Mouse (Mus musculus): ENCODE data around the gene Cdc14a. TPM values are rescaled to one million over a fixed set of nuclear protein-coding genes. Genes with fewer than 3 reads are reported as not detected.

The Cdc14a gene
- polyA plus RNA-seq, 1 experiment from 2014 or later = 15.7 TPM

- peaks cover 9% of the 10 kb centered on the region for H3K4me1 ChIP-seq (ENCODE audit: control insufficient read depth, insufficient read depth, low read length)
- H3K9ac ChIP-seq (replicated peaks; ENCODE audit: low read depth, low read length) = peak overlapping the region; percentile 86
- H3K4me3 ChIP-seq (ENCODE audit: low read depth, low read length) = peak overlapping the region; percentile 99
- H3K36me3 ChIP-seq (ENCODE audit: control insufficient read depth, insufficient read depth, low read length) = peaks cover 4% of the 10 kb centered on the region; the same call in 1 of the 2 replicates
- under 1% methylated on average over 32 of the region's 32 CpGs for WGBS
- no peak for ATAC-seq (ENCODE audit: insufficient number of reproducible peaks, insufficient read depth, low FRiP score, low read depth)
- no peaks in the 10 kb centered on the region for H3K9me3 ChIP-seq (ENCODE audit: control insufficient read depth, low read depth, low read length)
- peak overlapping the region; percentile 96 for H3K27ac ChIP-seq (ENCODE audit: low read length)
- H3K4me2 ChIP-seq (replicated peaks; ENCODE audit: low read depth, low read length) = peak overlapping the region; percentile 86
- H3K27me3 ChIP-seq (ENCODE audit: control insufficient read depth, insufficient read depth, low read length) = no peaks in the 10 kb centered on the region
Observed at GRCm38 (mm10) chr3:116424160-116424972, 534 bp upstream of the Cdc14a start.

- H3K36me3 ChIP-seq (ENCODE audit: control insufficient read depth, insufficient read depth, low read length) = peaks cover 4% of the 10 kb centered on the region; the same call in 1 of the 2 replicates
- H3K27me3 ChIP-seq (ENCODE audit: control insufficient read depth, insufficient read depth, low read length) = no peaks in the 10 kb centered on the region
- peak overlapping the region; percentile 99 for H3K4me3 ChIP-seq (ENCODE audit: low read depth, low read length)
- no peaks in the 10 kb centered on the region for H3K9me3 ChIP-seq (ENCODE audit: control insufficient read depth, low read depth, low read length)
- peak overlapping the region; percentile 86 for H3K9ac ChIP-seq (replicated peaks; ENCODE audit: low read depth, low read length)
- peak; percentile 11; the same call in 1 of the 2 replicates for ATAC-seq (ENCODE audit: insufficient number of reproducible peaks, insufficient read depth, low FRiP score, low read depth)
- WGBS = under 1% methylated on average over 23 of the region's 23 CpGs
- peak overlapping the region; percentile 86 for H3K4me2 ChIP-seq (replicated peaks; ENCODE audit: low read depth, low read length)
- H3K27ac ChIP-seq (ENCODE audit: low read length) = peak overlapping the region; percentile 96
- H3K4me1 ChIP-seq (ENCODE audit: control insufficient read depth, insufficient read depth, low read length) = peaks cover 9% of the 10 kb centered on the region
Observed at GRCm38 (mm10) chr3:116422795-116423352, 958 bp downstream of the Cdc14a start.

DNA sequence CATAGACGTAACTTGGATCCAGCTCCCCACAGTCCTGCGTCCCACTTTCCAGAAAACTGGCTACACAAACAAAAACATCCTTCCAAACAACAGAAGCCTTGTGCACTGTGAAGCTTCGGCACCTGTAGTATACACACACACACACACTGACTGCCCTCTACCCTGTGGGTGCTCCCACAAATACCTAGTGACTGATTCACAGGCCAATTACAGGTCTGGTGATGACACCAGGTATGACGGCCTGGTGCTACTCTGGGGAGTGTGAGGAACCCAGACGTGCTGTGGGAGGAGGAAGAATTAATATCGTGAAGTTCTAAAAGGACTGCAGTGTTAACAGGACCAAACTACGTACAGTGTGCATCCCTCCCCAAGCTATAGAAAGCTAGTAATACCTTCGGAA lies 1.8 kb downstream of the Cdc14a start:
- Histone ChIP-seq H3K4me1 (ENCODE audit: control insufficient read depth, insufficient read depth, low read length) (peaks cover 9% of the 10 kb centered on the region), H3K4me2 (replicated peaks; ENCODE audit: low read depth, low read length) (peak overlapping the region; percentile 86), H3K36me3 (ENCODE audit: control insufficient read depth, insufficient read depth, low read length) (peaks cover 4% of the 10 kb centered on the region; the same call in 1 of the 2 replicates), H3K9ac (replicated peaks; ENCODE audit: low read depth, low read length) (no peak overlapping the region), H3K27ac (ENCODE audit: low read length) (0 out of 2 replicates have a peak overlapping the region, but pooled peaks have one; percentile 11), H3K4me3 (ENCODE audit: low read depth, low read length) (peak overlapping the region; percentile 99), H3K27me3 (ENCODE audit: control insufficient read depth, insufficient read depth, low read length) (no peaks in the 10 kb centered on the region), H3K9me3 (ENCODE audit: control insufficient read depth, low read depth, low read length) (no peaks in the 10 kb centered on the region)
- ATAC-seq (ENCODE audit: insufficient number of reproducible peaks, insufficient read depth, low FRiP score, low read depth) = no peak
- 45% methylated on average over 8 of the region's 8 CpGs for WGBS

DNA sequence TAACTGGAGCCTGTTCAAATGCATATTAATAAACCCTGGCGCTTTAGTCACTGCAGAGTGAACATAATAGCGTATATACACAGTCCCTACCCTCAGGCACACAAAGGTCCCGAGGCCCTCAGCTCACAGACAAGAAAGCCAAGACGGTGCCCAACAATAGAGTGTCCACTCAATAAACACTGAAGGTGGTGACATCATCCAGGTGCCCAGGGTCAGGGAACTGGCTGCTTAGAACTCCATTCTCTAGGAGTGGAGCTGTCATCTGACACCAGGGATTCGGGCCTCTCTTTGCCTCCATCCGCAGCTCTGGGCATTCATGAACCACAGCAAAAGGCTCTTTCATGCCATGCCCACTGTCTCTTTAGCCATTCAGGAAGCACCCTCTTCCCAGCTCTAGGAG lies 2.7 kb downstream of the Cdc14a start:
- ATAC-seq (ENCODE audit: insufficient number of reproducible peaks, insufficient read depth, low FRiP score, low read depth) = no peak
- Histone ChIP-seq H3K4me3 (ENCODE audit: low read depth, low read length) (no peak overlapping the region), H3K9ac (replicated peaks; ENCODE audit: low read depth, low read length) (no peak overlapping the region), H3K27ac (ENCODE audit: low read length) (no peak overlapping the region), H3K27me3 (ENCODE audit: control insufficient read depth, insufficient read depth, low read length) (no peaks in the 10 kb centered on the region), H3K4me2 (replicated peaks; ENCODE audit: low read depth, low read length) (peak overlapping the region; percentile 86; the same call in 1 of the 2 replicates), H3K36me3 (ENCODE audit: control insufficient read depth, insufficient read depth, low read length) (peaks cover 11% of the 10 kb centered on the region), H3K4me1 (ENCODE audit: control insufficient read depth, insufficient read depth, low read length) (peaks cover 9% of the 10 kb centered on the region), H3K9me3 (ENCODE audit: control insufficient read depth, low read depth, low read length) (no peaks in the 10 kb centered on the region)
- 46% methylated on average over 6 of the region's 6 CpGs for WGBS

DNA sequence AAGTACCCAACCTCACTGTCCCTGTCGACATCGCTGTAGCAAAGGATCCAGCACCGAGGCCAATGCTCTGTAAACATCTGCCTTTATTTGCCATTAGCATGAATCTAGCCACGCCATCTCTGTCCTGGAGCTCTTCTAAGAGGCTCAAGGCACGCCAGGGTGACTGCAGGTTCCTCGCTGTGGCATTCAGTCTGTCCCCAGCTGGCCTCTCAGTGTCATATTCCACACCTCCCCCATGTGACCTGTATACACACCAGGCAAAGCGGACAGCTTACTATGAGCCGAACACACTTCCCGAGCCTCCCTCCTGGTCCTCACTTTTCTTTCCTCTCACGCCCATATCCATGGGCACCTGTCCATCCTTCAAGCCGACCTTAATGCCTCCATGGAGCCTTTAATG lies 4.0 kb downstream of the Cdc14a start:
- ATAC-seq (ENCODE audit: insufficient number of reproducible peaks, insufficient read depth, low FRiP score, low read depth) = no peak
- peaks cover 9% of the 10 kb centered on the region for H3K4me1 ChIP-seq (ENCODE audit: control insufficient read depth, insufficient read depth, low read length)
- no peak overlapping the region for H3K4me2 ChIP-seq (replicated peaks; ENCODE audit: low read depth, low read length)
- no peaks in the 10 kb centered on the region for H3K27me3 ChIP-seq (ENCODE audit: control insufficient read depth, insufficient read depth, low read length)
- H3K27ac ChIP-seq (ENCODE audit: low read length) = no peak overlapping the region
- no peak overlapping the region for H3K9ac ChIP-seq (replicated peaks; ENCODE audit: low read depth, low read length)
- 81% methylated on average over 11 of the region's 11 CpGs for WGBS
- H3K36me3 ChIP-seq (ENCODE audit: control insufficient read depth, insufficient read depth, low read length) = peaks cover 15% of the 10 kb centered on the region
- no peak overlapping the region for H3K4me3 ChIP-seq (ENCODE audit: low read depth, low read length)
- H3K9me3 ChIP-seq (ENCODE audit: control insufficient read depth, low read depth, low read length) = no peaks in the 10 kb centered on the region

DNA sequence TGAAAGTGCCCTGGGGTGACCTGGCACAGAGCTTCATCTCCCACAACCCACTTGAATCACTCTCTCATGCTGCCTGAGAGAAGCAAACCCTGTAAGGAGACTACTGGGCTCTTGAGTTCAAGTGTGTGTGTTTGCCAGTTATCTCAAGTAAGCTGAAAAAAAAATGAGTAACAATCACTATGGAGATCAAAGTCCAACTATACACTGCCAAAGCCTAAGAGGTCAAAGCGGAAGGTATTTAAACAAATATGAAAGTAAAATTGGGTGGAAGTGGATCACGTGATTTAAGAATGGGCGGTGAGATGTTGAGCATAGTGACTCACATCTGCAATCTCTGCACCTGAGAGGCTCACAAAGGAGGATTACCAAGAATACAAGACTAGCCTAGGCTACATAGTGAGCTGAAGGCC lies 9.4 kb downstream of the Cdc14a start:
- Histone ChIP-seq H3K36me3 (ENCODE audit: control insufficient read depth, insufficient read depth, low read length) (peaks cover 11% of the 10 kb centered on the region), H3K27ac (ENCODE audit: low read length) (no peak overlapping the region), H3K4me1 (ENCODE audit: control insufficient read depth, insufficient read depth, low read length) (peaks cover 18% of the 10 kb centered on the region; the same call in 1 of the 2 replicates), H3K4me2 (replicated peaks; ENCODE audit: low read depth, low read length) (no peak overlapping the region), H3K27me3 (ENCODE audit: control insufficient read depth, insufficient read depth, low read length) (no peaks in the 10 kb centered on the region), H3K9ac (replicated peaks; ENCODE audit: low read depth, low read length) (no peak overlapping the region), H3K9me3 (ENCODE audit: control insufficient read depth, low read depth, low read length) (no peaks in the 10 kb centered on the region), H3K4me3 (ENCODE audit: low read depth, low read length) (no peak overlapping the region)
- WGBS = 70% methylated on average over 3 of the region's 3 CpGs
- peak; percentile 73; the same call in 1 of the 2 replicates for ATAC-seq (ENCODE audit: insufficient number of reproducible peaks, insufficient read depth, low FRiP score, low read depth)

DNA sequence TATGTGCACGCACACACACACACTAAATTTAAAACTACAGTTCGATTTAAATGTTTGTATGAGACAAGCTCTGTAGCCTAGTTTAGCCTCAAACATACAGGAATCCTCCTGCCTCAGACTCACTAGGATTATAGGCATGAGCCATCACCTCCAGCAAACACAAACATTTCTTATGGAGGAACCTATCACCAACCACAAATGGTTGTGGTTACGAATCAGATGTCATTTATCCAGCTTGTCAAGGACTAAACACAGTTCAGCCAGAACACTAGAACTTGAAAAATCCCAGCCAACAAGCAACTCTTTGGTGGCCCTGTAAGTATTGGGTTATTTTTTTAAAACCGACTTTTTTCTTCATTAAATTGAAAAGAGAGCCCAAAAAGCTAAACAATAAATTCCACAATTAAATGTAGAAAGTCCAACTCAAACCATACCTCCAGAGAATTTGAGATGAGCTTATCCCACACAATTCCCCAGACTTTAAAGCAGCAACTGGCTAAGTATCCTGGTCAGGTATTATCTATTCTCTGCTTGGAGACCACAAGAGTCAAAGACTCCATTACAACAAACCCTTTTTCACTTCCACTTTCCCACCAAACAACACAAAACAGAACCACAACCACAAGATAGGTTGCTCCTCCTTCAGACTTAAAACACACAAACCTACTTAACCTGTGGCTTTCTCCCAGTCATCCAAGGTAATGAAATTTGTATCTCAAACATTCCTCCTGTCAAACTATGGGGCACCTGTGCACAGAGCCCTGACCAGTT lies 10.7 kb downstream of the Cdc14a start:
- Histone ChIP-seq H3K36me3 (ENCODE audit: control insufficient read depth, insufficient read depth, low read length) (peaks cover 11% of the 10 kb centered on the region), H3K4me1 (ENCODE audit: control insufficient read depth, insufficient read depth, low read length) (peaks cover 18% of the 10 kb centered on the region; the same call in 1 of the 2 replicates), H3K27ac (ENCODE audit: low read length) (no peak overlapping the region), H3K4me3 (ENCODE audit: low read depth, low read length) (no peak overlapping the region), H3K27me3 (ENCODE audit: control insufficient read depth, insufficient read depth, low read length) (no peaks in the 10 kb centered on the region), H3K9ac (replicated peaks; ENCODE audit: low read depth, low read length) (no peak overlapping the region), H3K4me2 (replicated peaks; ENCODE audit: low read depth, low read length) (no peak overlapping the region), H3K9me3 (ENCODE audit: control insufficient read depth, low read depth, low read length) (no peaks in the 10 kb centered on the region)
- ATAC-seq (ENCODE audit: insufficient number of reproducible peaks, insufficient read depth, low FRiP score, low read depth) = no peak
- 82% methylated on average over 4 of the region's 4 CpGs for WGBS

DNA sequence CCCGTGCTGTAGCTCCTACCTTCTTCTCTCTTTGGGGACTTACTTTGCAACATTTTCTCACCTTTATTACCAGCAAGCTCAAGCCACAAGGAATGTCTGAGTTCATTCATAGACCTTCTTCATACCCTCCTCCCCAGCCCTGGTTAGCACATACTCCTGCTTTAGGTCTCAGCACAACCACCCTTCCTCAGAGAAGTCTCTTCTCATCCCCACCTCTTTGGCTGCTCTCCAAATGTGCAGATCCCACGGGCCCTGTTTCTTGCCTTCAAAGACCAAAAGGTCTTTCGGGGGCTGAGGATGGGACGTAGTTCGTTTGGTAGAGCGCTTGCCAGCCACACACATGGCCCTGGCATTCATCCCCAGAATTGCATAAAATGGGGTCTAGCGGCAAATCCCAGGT lies 13.8 kb downstream of the Cdc14a start:
- 28% methylated on average over 7 of the region's 7 CpGs for WGBS
- Histone ChIP-seq H3K36me3 (ENCODE audit: control insufficient read depth, insufficient read depth, low read length) (no peaks in the 10 kb centered on the region), H3K9me3 (ENCODE audit: control insufficient read depth, low read depth, low read length) (no peaks in the 10 kb centered on the region), H3K9ac (replicated peaks; ENCODE audit: low read depth, low read length) (no peak overlapping the region), H3K4me1 (ENCODE audit: control insufficient read depth, insufficient read depth, low read length) (peaks cover 18% of the 10 kb centered on the region; the same call in 1 of the 2 replicates), H3K27ac (ENCODE audit: low read length) (0 out of 2 replicates have a peak overlapping the region, but pooled peaks have one; percentile 10), H3K4me3 (ENCODE audit: low read depth, low read length) (no peak overlapping the region), H3K4me2 (replicated peaks; ENCODE audit: low read depth, low read length) (no peak overlapping the region), H3K27me3 (ENCODE audit: control insufficient read depth, insufficient read depth, low read length) (no peaks in the 10 kb centered on the region)
- no peak for ATAC-seq (ENCODE audit: insufficient number of reproducible peaks, insufficient read depth, low FRiP score, low read depth)
